Mouse (Mus musculus) lung, embryonic 14.5 days (tissue): ENCODE measurements at regions not wholly inside any gene's neighbourhood (a gene's known extent, or its start where the extent isn't known, plus 50 kb on each side); places are given as distances from the start of the nearest gene placed in this dataset.

Experiments
- ATAC-seq: fragments of 200-750 bp; cut with Nextera tagmentation; 2 replicates; pipeline ENCODE4 v1.8.0; 2017; ENCODE audit warnings: mild to moderate bottlenecking, moderate TSS enrichment, moderate library complexity; ENCODE audit not compliant: insufficient read depth
- DNase-seq: peaks from one replicate; pipeline ENCODE4 v3.0.0-alpha.2; 2015
- H3K27ac ChIP-seq: fragments of 300-500 bp; sonication (generic); 2 replicates; pipeline ENCODE4 v1.5.1; 2014; ENCODE audit warnings: low read depth, mild to moderate bottlenecking, moderate library complexity
- H3K27me3 ChIP-seq: fragments of 300-500 bp; sonication (generic); 2 replicates; pipeline ENCODE4 v1.6.1; 2014; ENCODE audit warnings: low read length, control low read depth; ENCODE audit not compliant: insufficient read depth
- H3K36me3 ChIP-seq: fragments of 300-500 bp; sonication (generic); 2 replicates; pipeline ENCODE4 v1.6.1; 2014; ENCODE audit warnings: control low read depth; ENCODE audit not compliant: insufficient read depth
- H3K4me1 ChIP-seq: fragments of 300-500 bp; sonication (generic); 2 replicates; pipeline ENCODE4 v1.6.1; 2014; ENCODE audit warnings: antibody characterized with exemption, control low read depth; ENCODE audit not compliant: insufficient read depth
- H3K4me2 ChIP-seq: fragments of 300-500 bp; sonication (generic); 2 replicates; pipeline ENCODE4 v1.6.1; 2014; ENCODE audit warnings: mild to moderate bottlenecking
- H3K4me3 ChIP-seq: fragments of 300-500 bp; sonication (generic); 2 replicates; pipeline ENCODE4 v1.5.1; 2014; ENCODE audit warnings: low read depth, low read length
- H3K9ac ChIP-seq: fragments of 300-500 bp; sonication (generic); 2 replicates; pipeline ENCODE4 v1.6.1; 2014
- H3K9me3 ChIP-seq: fragments of 300-500 bp; sonication (generic); 2 replicates; pipeline ENCODE4 v1.6.1; 2016; ENCODE audit warnings: low read depth, low read length, control low read depth
- CTCF ChIP-seq: IDR thresholded peaks from 2 replicates; pipeline ENCODE4 v1.5.1; 2016; ENCODE audit warnings: antibody characterized with exemption, low read depth
- WGBS: fragments of 180-500 bp; shearing (Covaris S2); extraction: QIAGEN DNeasy Blood & Tissue Kit; methylation state at CpG from one replicate; pipeline ENCODE4 v1.1.7; 2014; 5-methylcytosine and 5-hydroxymethylcytosine counted together

- Histone ChIP-seq H3K4me1 (no peaks in the 10 kb centered on the region), H3K27me3 (no peaks in the 10 kb centered on the region), H3K27ac (no peak overlapping the region), H3K36me3 (no peaks in the 10 kb centered on the region), H3K4me2 (no peak overlapping the region), H3K9me3 (no peaks in the 10 kb centered on the region), H3K9ac (no peak overlapping the region), H3K4me3 (no peak overlapping the region)
- WGBS, result 84% methylated on average over 3 of the region's 3 CpGs
- DNase-seq (no peak), ATAC-seq (no peak)
- no peak for TF ChIP-seq CTCF
Measured at GRCm38 (mm10) chr4:131204722-131205121, 260.5 kb downstream of the Matn1 start.

GRCm38 (mm10) chr4:131205127-131205526 lies 260.9 kb downstream of the Matn1 start:
- H3K36me3 ChIP-seq, result no peaks in the 10 kb centered on the region
- no peaks in the 10 kb centered on the region for H3K27me3 ChIP-seq
- no peak for DNase-seq
- H3K4me2 ChIP-seq, result no peak overlapping the region
- H3K9ac ChIP-seq, result no peak overlapping the region
- no peaks in the 10 kb centered on the region for H3K9me3 ChIP-seq
- H3K4me1 ChIP-seq, result no peaks in the 10 kb centered on the region
- TF ChIP-seq CTCF, result no peak
- ATAC-seq, result no peak
- WGBS, result 92% methylated on average over 2 of the region's 2 CpGs
- H3K4me3 ChIP-seq, result no peak overlapping the region
- no peak overlapping the region for H3K27ac ChIP-seq

GRCm38 (mm10) chr4:131205685-131206084 lies 261.5 kb downstream of the Matn1 start:
- Histone ChIP-seq H3K4me2 (no peak overlapping the region), H3K9ac (no peak overlapping the region), H3K9me3 (no peaks in the 10 kb centered on the region), H3K27ac (no peak overlapping the region), H3K27me3 (no peaks in the 10 kb centered on the region), H3K4me3 (no peak overlapping the region), H3K4me1 (no peaks in the 10 kb centered on the region), H3K36me3 (no peaks in the 10 kb centered on the region)
- TF ChIP-seq CTCF, result no peak
- ATAC-seq (no peak), DNase-seq (peak; percentile 7)
- WGBS, result 38% methylated on average over 4 of the region's 4 CpGs

GRCm38 (mm10) chr4:131206181-131206885 lies 262.1 kb downstream of the Matn1 start:
- no peaks in the 10 kb centered on the region for H3K9me3 ChIP-seq
- H3K36me3 ChIP-seq, result no peaks in the 10 kb centered on the region
- 76% methylated on average over 8 of the region's 8 CpGs for WGBS
- H3K27me3 ChIP-seq, result no peaks in the 10 kb centered on the region
- H3K4me1 ChIP-seq, result no peaks in the 10 kb centered on the region
- ATAC-seq, result 0 out of 2 replicates have a peak, but pooled peaks have one; percentile 21
- H3K4me2 ChIP-seq, result no peak overlapping the region
- TF ChIP-seq CTCF, result no peak
- no peak overlapping the region for H3K4me3 ChIP-seq
- DNase-seq, result no peak
- H3K27ac ChIP-seq, result peak overlapping the region; percentile 34; the same call in 1 of the 2 replicates
- H3K9ac ChIP-seq, result no peak overlapping the region

- no peaks in the 10 kb centered on the region for H3K27me3 ChIP-seq
- H3K27ac ChIP-seq, result peak overlapping the region; percentile 34; the same call in 1 of the 2 replicates
- no peak for TF ChIP-seq CTCF
- ATAC-seq, result peak; percentile 63; the same call in 1 of the 2 replicates
- no peak overlapping the region for H3K4me2 ChIP-seq
- H3K9ac ChIP-seq, result no peak overlapping the region
- peak; percentile 60 for DNase-seq
- H3K36me3 ChIP-seq, result no peaks in the 10 kb centered on the region
- no peaks in the 10 kb centered on the region for H3K4me1 ChIP-seq
- WGBS, result 48% methylated on average over 4 of the region's 4 CpGs
- H3K4me3 ChIP-seq, result no peak overlapping the region
- H3K9me3 ChIP-seq, result no peaks in the 10 kb centered on the region
Measured at GRCm38 (mm10) chr4:131206886-131207200, 262.7 kb downstream of the Matn1 start.

GRCm38 (mm10) chr4:131207249-131207648 lies 263.1 kb downstream of the Matn1 start:
- H3K4me2 ChIP-seq, result no peak overlapping the region
- no peaks in the 10 kb centered on the region for H3K9me3 ChIP-seq
- 65% methylated on average over 2 of the region's 2 CpGs for WGBS
- H3K27me3 ChIP-seq, result no peaks in the 10 kb centered on the region
- H3K4me1 ChIP-seq, result no peaks in the 10 kb centered on the region
- H3K4me3 ChIP-seq, result no peak overlapping the region
- DNase-seq, result no peak
- ATAC-seq, result no peak
- no peaks in the 10 kb centered on the region for H3K36me3 ChIP-seq
- H3K27ac ChIP-seq, result no peak overlapping the region
- H3K9ac ChIP-seq, result no peak overlapping the region
- no peak for TF ChIP-seq CTCF

- H3K4me1 ChIP-seq, result no peaks in the 10 kb centered on the region
- no peaks in the 10 kb centered on the region for H3K9me3 ChIP-seq
- no peak for TF ChIP-seq CTCF
- no peak overlapping the region for H3K27ac ChIP-seq
- ATAC-seq (no peak), DNase-seq (no peak)
- H3K36me3 ChIP-seq, result no peaks in the 10 kb centered on the region
- 62% methylated on average over 9 of the region's 9 CpGs for WGBS
- no peak overlapping the region for H3K4me3 ChIP-seq
- H3K27me3 ChIP-seq, result no peaks in the 10 kb centered on the region
- no peak overlapping the region for H3K4me2 ChIP-seq
- H3K9ac ChIP-seq, result no peak overlapping the region
Measured at GRCm38 (mm10) chr4:131208166-131208565, 264.0 kb downstream of the Matn1 start.
